Mouse (Mus musculus) kidney, adult 2 months (tissue): Measurements from ENCODE around the gene Kcnk10. TPM values are rescaled to one million over a fixed set of nuclear protein-coding genes. Genes with fewer than 3 reads are reported as not detected.
"Not testable (repeated sequence)": the region's sequence is repeated elsewhere in the genome, so short reads cannot be mapped to it uniquely, and the experiment has no call there.

Experiments used
- DNase-seq: peaks from one replicate; pipeline ENCODE4 v3.0.0; 2021
- H3K27ac ChIP-seq: fragments of 200-500 bp; 2 replicates; pipeline ENCODE4 v1.5.1; 2012; ENCODE audit warnings: low read depth, low read length, control low read depth, inconsistent platforms; ENCODE audit not compliant: insufficient read depth
- H3K27me3 ChIP-seq: fragments of 200-500 bp; replicated peaks from 2 replicates; pipeline ENCODE4 v1.6.1; 2012; ENCODE audit warnings: mild to moderate bottlenecking, moderate library complexity, low read length, inconsistent platforms; ENCODE audit not compliant: control insufficient read depth, insufficient read depth
- H3K36me3 ChIP-seq: fragments of 200-500 bp; 2 replicates; pipeline ENCODE4 v1.6.1; 2012; ENCODE audit warnings: mild to moderate bottlenecking, moderate library complexity, low read length, inconsistent platforms; ENCODE audit not compliant: control insufficient read depth, insufficient read depth
- H3K4me1 ChIP-seq: fragments of 200-500 bp; 2 replicates; pipeline ENCODE4 v1.6.1; 2011; ENCODE audit warnings: low read length; ENCODE audit not compliant: control insufficient read depth, insufficient read depth
- H3K4me3 ChIP-seq: fragments of 200-500 bp; 2 replicates; pipeline ENCODE4 v1.5.1; 2011; ENCODE audit warnings: mild to moderate bottlenecking, low read depth, low read length, control low read depth; ENCODE audit not compliant: insufficient read depth
- CTCF ChIP-seq: fragments of 200-500 bp; conservative IDR thresholded peaks from 2 replicates; pipeline ENCODE4 v1.5.1; 2011; ENCODE audit warnings: low read depth, mild to moderate bottlenecking, control low read depth, low read length, moderate library complexity, mixed read lengths; ENCODE audit not compliant: insufficient read depth, insufficient read length
- POLR2A ChIP-seq: fragments of 200-500 bp; IDR thresholded peaks from one replicate; pipeline ENCODE4 v1.6.1; 2011; ENCODE audit warnings: low read depth, low read length, control low read depth
- WGBS: fragments of 180-500 bp; shearing (Covaris S2); methylation state at CpG from one replicate; pipeline ENCODE4 v1.1.7; 2018; 5-methylcytosine and 5-hydroxymethylcytosine counted together
- polyA plus RNA-seq: library from polyadenylated mRNA; depleted of rRNA; stranded (reverse); fragments of >200 nt; gene quantifications from 2 replicates; pipeline ENCODE4 v1.2.3, GENCODE M21; 2012; rRNA removed

The Kcnk10 gene
- 0.03 and 0.06 TPM in 2 replicates for polyA plus RNA-seq

- H3K4me3 ChIP-seq, result no peak within 1 kb of the TSS
- 3% methylated on average over 22 of the region's 22 CpGs for WGBS
- DNase-seq, result no peak
- no peaks in the 10 kb centered on the region for H3K27me3 ChIP-seq
- TF ChIP-seq POLR2A, result no peak
- no peak for TF ChIP-seq CTCF
- H3K36me3 ChIP-seq, result no peaks in the 10 kb centered on the region
- H3K4me1 ChIP-seq, result no peaks in the 10 kb centered on the region
- H3K27ac ChIP-seq, result no peak within 1 kb of the TSS
These were observed at the start of gene Kcnk10 for GRCm38 (mm10) chr12:98577861-98578360. TSS of gene Kcnk10 (minus strand) at chr12:98578310.

GRCm38 (mm10) chr12:98627392-98628259 lies 49.5 kb upstream of the Kcnk10 start, which contains the start of gene Spata7:
TSS of gene Spata7 (plus strand) at chr12:98628157.
- no peaks in the 10 kb centered on the region; the same call in 1 of the 2 replicates for H3K4me1 ChIP-seq
- H3K36me3 ChIP-seq, result no peaks in the 10 kb centered on the region
- H3K27ac ChIP-seq, result peak within 1 kb of the TSS; percentile 57
- H3K4me3 ChIP-seq, result peak within 1 kb of the TSS; percentile 100
- WGBS, result 3% methylated on average over 32 of the region's 32 CpGs
- TF ChIP-seq CTCF (no peak), POLR2A (no peak)
- peak; percentile 90 for DNase-seq
- no peaks in the 10 kb centered on the region for H3K27me3 ChIP-seq

GRCm38 (mm10) chr12:98623266-98623665 lies 45.2 kb upstream of the Kcnk10 start:
- DNase-seq, H3K4me3 ChIP-seq, H3K36me3 ChIP-seq, H3K27ac ChIP-seq, H3K4me1 ChIP-seq, H3K27me3 ChIP-seq: not testable (repeated sequence)
- WGBS, result 90% methylated on average over 10 of the region's 10 CpGs

- DNase-seq, H3K27me3 ChIP-seq, H3K4me1 ChIP-seq, H3K27ac ChIP-seq, H3K4me3 ChIP-seq, H3K36me3 ChIP-seq: not testable (repeated sequence)
- 41% methylated on average over 6 of the region's 6 CpGs for WGBS
These were observed 42.8 kb upstream of the Kcnk10 start for GRCm38 (mm10) chr12:98620922-98621321.

- no peak for DNase-seq
These were observed 41.4 kb upstream of the Kcnk10 start for GRCm38 (mm10) chr12:98619496-98619895.

GRCm38 (mm10) chr12:98615746-98616145 lies 37.6 kb upstream of the Kcnk10 start:
- 46% methylated on average over 5 of the region's 5 CpGs for WGBS
- no peak for DNase-seq
- no peak for TF ChIP-seq POLR2A
- no peak for TF ChIP-seq CTCF
- no peaks in the 10 kb centered on the region for H3K27me3 ChIP-seq
- no peak overlapping the region for H3K4me3 ChIP-seq
- H3K4me1 ChIP-seq, result no peaks in the 10 kb centered on the region
- no peak overlapping the region for H3K27ac ChIP-seq
- no peaks in the 10 kb centered on the region for H3K36me3 ChIP-seq

More at GRCm38 (mm10) chr12:98619496-98619895, 41.4 kb upstream of the Kcnk10 start:
- Histone ChIP-seq H3K27ac (no peak overlapping the region), H3K27me3 (no peaks in the 10 kb centered on the region), H3K36me3 (no peaks in the 10 kb centered on the region), H3K4me1 (no peaks in the 10 kb centered on the region), H3K4me3 (no peak overlapping the region)
- TF ChIP-seq CTCF (no peak), POLR2A (no peak)
- 47% methylated on average over 2 of the region's 2 CpGs for WGBS

GRCm38 (mm10) chr12:98614910-98615508 lies 36.9 kb upstream of the Kcnk10 start:
- no peak for DNase-seq
- Histone ChIP-seq H3K4me3 (no peak overlapping the region), H3K36me3 (no peaks in the 10 kb centered on the region), H3K4me1 (no peaks in the 10 kb centered on the region), H3K27ac (no peak overlapping the region), H3K27me3 (no peaks in the 10 kb centered on the region)
- TF ChIP-seq POLR2A, result no peak
- no peak for TF ChIP-seq CTCF
- 43% methylated on average over 3 of the region's 3 CpGs for WGBS
